16 mouse cellular contexts compared by ENCODE assay signal in the genomic region with DNA sequence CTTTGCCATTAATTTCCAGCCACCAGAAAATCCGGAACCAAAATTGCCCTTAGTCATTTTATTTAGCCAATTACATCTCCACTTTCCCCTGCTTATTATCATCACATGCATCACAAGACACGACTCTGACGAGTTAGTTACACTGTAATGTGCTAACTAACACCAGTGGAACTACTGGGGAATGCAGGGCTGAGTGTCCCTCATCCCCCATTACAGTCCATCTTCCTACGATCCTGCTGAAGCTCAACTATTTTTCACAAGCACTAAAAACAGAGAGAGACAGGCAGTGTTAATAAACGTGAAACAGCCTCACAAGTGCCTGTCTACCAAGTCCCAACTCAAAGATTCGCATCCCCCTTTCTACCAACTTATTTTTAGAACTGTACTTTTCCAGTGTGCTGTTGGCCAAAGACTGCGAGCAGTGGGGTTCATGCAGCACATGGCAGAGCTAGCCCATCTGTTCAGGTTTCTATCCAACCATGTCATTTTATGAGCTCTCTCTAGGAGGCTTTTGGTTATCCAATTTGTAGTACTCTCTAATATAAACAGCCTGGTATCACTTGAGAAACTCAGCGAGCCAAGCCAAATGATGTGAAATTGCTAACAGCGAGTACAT.
DNase-seq lines count a peak whose midpoint lies in the region; ATAC-seq lines count a peak whose summit lies in the region.
"Had no signal": no experiment of that assay in that cellular context is flagged by ENCODE, and none has a peak within 500 bp of the region (broad histone marks: within the 10 kb centered on the region; RNA-seq: fewer than 3 reads in every experiment).

No protein-coding gene starts in this region.

- H3K4me2 ChIP-seq in hindbrain, embryonic 16.5 days (ENCODE audit: low read length) = no peak overlapping the region
- H3K4me2 ChIP-seq: embryonic facial prominence, embryonic 15.5 days; limb, embryonic 13.5 days; lung, embryonic 14.5 days; neural tube, embryonic 12.5 days had no signal

- no peaks in the 10 kb centered on the region for H3K4me1 ChIP-seq in hindbrain, embryonic 16.5 days (ENCODE audit: control insufficient read depth, insufficient read depth, low read depth, low read length)
- H3K4me1 ChIP-seq in limb, embryonic 10.5 days = no peaks in the 10 kb centered on the region
- H3K4me1 ChIP-seq: embryonic facial prominence, embryonic 15.5 days; limb, embryonic 13.5 days; neural tube, embryonic 12.5 days had no signal

- peak; percentile 87 for ATAC-seq in frontal cortex, adult (ENCODE audit: low TSS enrichment)
- ATAC-seq in hindbrain, embryonic 16.5 days = peak; percentile 92

- DNase-seq in frontal cortex, postnatal 25 days (ENCODE audit: low spot score in 2 of 2) = no peak
- peak; percentile 10 to 17 for DNase-seq in right cerebral cortex, adult 2 months (ENCODE audit: low spot score in 2 of 2)
- no peak for DNase-seq in right cerebral cortex, postnatal 25 days
- peak; percentile 66 for DNase-seq in telencephalon, adult 2 months (ENCODE audit: low read depth, low spot score)
- no peak for DNase-seq in limb, embryonic 10.5 days (ENCODE audit: low spot score)
- DNase-seq in embryo, embryonic 9.5 days (ENCODE audit: extremely low spot score) = no peak
- DNase-seq: B cell, adult 2 months; gastrocnemius, postnatal 10 days; lung, embryonic 14.5 days; right cerebral cortex, postnatal 4 days had no signal

- no peaks in the 10 kb centered on the region for H3K36me3 ChIP-seq in hindbrain, embryonic 16.5 days (ENCODE audit: control insufficient read depth, insufficient read depth, low read length)
- no peaks in the 10 kb centered on the region for H3K36me3 ChIP-seq in limb, embryonic 10.5 days
- H3K36me3 ChIP-seq: embryonic facial prominence, embryonic 15.5 days; limb, embryonic 13.5 days; neural tube, embryonic 12.5 days had no signal

- no peak overlapping the region for H3K4me3 ChIP-seq in hindbrain, embryonic 16.5 days (ENCODE audit: low read length)
- H3K4me3 ChIP-seq in limb, embryonic 10.5 days = no peak overlapping the region
- H3K4me3 ChIP-seq: embryonic facial prominence, embryonic 15.5 days; limb, embryonic 13.5 days; neural tube, embryonic 12.5 days had no signal

- no peaks in the 10 kb centered on the region for H3K27me3 ChIP-seq in hindbrain, embryonic 16.5 days (replicated peaks; ENCODE audit: control insufficient read depth, insufficient read depth, low read length)
- no peaks in the 10 kb centered on the region for H3K27me3 ChIP-seq in limb, embryonic 10.5 days (ENCODE audit: low read depth, poor library complexity, severe bottlenecking)
- H3K27me3 ChIP-seq: embryonic facial prominence, embryonic 15.5 days; limb, embryonic 13.5 days; neural tube, embryonic 12.5 days had no signal

- 64% methylated on average over 9 of the region's 9 CpGs for WGBS in hindbrain, embryonic 16.5 days
- 81% methylated on average over 9 of the region's 9 CpGs for WGBS in limb, embryonic 10.5 days

- H3K27ac ChIP-seq in hindbrain, embryonic 16.5 days (ENCODE audit: low read depth, low read length) = no peak overlapping the region
- no peak overlapping the region for H3K27ac ChIP-seq in limb, embryonic 10.5 days
- H3K27ac ChIP-seq: embryonic facial prominence, embryonic 15.5 days; kidney, postnatal 0 days; limb, embryonic 13.5 days; neural tube, embryonic 12.5 days had no signal

- no peaks in the 10 kb centered on the region for H3K9me3 ChIP-seq in hindbrain, embryonic 16.5 days (ENCODE audit: control insufficient read depth, low read length)
- no peaks in the 10 kb centered on the region for H3K9me3 ChIP-seq in limb, embryonic 10.5 days (replicated peaks)
- H3K9me3 ChIP-seq: embryonic facial prominence, embryonic 15.5 days; limb, embryonic 13.5 days; neural tube, embryonic 12.5 days had no signal

- no peak overlapping the region for H3K9ac ChIP-seq in hindbrain, embryonic 16.5 days (ENCODE audit: low read depth, low read length)
- H3K9ac ChIP-seq: embryonic facial prominence, embryonic 15.5 days; limb, embryonic 13.5 days; lung, embryonic 14.5 days; neural tube, embryonic 12.5 days had no signal

Comparison
In these comparisons a context has a peak if more than half of its experiments do, and no peak if none do; other contexts are left out.
1. DNase-seq: peak in right cerebral cortex, adult 2 months (2 of 2) and telencephalon, adult 2 months (single experiment); none in frontal cortex, postnatal 25 days (0 of 2), right cerebral cortex, postnatal 25 days (single experiment), limb, embryonic 10.5 days (single experiment) and embryo, embryonic 9.5 days (single experiment).